Comparison of ENCODE assay signal across 8 mouse cellular contexts in the genomic region with DNA sequence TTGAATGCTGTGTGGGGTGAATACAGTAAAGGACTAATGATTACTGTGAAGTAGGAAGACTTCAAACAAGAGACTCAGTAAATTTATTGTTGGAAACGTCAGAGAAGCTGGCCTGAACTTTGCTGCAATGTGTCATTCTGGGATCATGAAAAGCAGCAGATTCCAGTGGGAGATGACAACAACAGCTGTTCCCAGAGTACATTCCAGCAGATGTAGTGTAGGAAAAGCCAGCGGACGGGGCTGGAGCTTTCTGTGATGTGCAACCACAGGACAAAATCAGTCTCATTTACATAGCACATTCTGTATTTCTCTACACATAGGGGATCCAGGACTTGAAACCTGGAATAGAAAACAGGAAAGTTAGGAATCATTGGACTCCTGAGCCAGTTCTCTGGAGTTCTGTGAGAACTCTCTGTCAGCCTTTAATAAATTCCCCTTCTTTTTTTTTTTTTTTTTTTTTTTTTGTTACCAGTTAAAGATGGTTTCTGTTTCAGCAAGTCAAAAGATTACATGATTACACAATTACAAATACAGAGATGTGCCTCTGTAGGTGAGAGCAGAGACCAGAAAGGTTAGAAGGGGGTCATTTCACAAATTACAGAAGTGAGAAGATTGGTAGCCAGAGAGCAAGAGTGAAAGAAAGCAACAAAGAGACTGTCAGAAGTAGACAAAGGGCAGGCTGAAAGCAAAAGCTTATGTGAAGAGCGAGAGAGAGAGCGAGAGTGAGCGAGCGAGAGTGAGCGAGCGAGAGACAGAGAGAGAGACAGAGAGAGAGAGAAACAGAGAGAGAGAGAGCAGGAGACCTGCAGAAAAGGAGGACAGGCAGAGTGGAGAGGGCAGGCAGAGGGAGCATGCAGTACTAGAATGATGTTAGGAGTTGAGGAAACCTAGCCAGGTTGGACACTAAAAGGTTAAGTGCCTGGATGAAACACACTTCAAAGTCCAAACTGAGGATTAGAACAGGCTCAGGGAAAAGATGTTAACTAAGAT.
DNase-seq lines count a peak whose midpoint lies in the region; ATAC-seq and TF ChIP-seq lines count a peak whose summit lies in the region.

No protein-coding gene starts in this region.

- H3K4me3 ChIP-seq in forebrain, postnatal 0 days (ENCODE audit: low read depth, low read length): no peak overlapping the region
- no peak overlapping the region for H3K4me3 ChIP-seq in hindbrain, postnatal 0 days (ENCODE audit: low read length)

- no peak overlapping the region for H3K9ac ChIP-seq in forebrain, postnatal 0 days
- no peak overlapping the region for H3K9ac ChIP-seq in hindbrain, postnatal 0 days (replicated peaks; ENCODE audit: low read length)

- H3K9me3 ChIP-seq in forebrain, postnatal 0 days (ENCODE audit: low read length): no peaks in the 10 kb centered on the region
- no peaks in the 10 kb centered on the region for H3K9me3 ChIP-seq in hindbrain, postnatal 0 days (ENCODE audit: low read length)

- ATAC-seq in forebrain, postnatal 0 days: no peak
- no peak for ATAC-seq in hindbrain, postnatal 0 days

- H3K27ac ChIP-seq in forebrain, postnatal 0 days (ENCODE audit: low read depth, low read length): no peak overlapping the region
- no peak overlapping the region for H3K27ac ChIP-seq in hindbrain, postnatal 0 days

- no peaks in the 10 kb centered on the region for H3K27me3 ChIP-seq in forebrain, postnatal 0 days (ENCODE audit: insufficient read depth, low read length)
- H3K27me3 ChIP-seq in hindbrain, postnatal 0 days (ENCODE audit: insufficient read depth, low read length): no peaks in the 10 kb centered on the region

- 0 out of 2 replicates have a peak overlapping the region, but pooled peaks have one; percentile 6 for H3K4me2 ChIP-seq in forebrain, postnatal 0 days (ENCODE audit: low read depth)
- H3K4me2 ChIP-seq in hindbrain, postnatal 0 days (ENCODE audit: low read depth, low read length): no peak overlapping the region

- peak; percentile 24 for DNase-seq in brain, embryonic 14.5 days (ENCODE audit: low read depth)
- DNase-seq in forebrain, postnatal 0 days: no peak
- peak; percentile 2 for DNase-seq in hindbrain, postnatal 0 days (ENCODE audit: low spot score)
- peak; percentile 66 for DNase-seq in mesoderm, embryonic 11.5 days (ENCODE audit: low read depth, low spot score)
- DNase-seq in frontal cortex, postnatal 36 days (ENCODE audit: low spot score in 2 of 2): no peak
- DNase-seq in thymus, adult 18-20 months: no peak
- DNase-seq in liver: no peak
- no peak for DNase-seq in layer of hippocampus, postnatal 36 days

- no peaks in the 10 kb centered on the region for H3K36me3 ChIP-seq in forebrain, postnatal 0 days (ENCODE audit: insufficient read depth)
- no peaks in the 10 kb centered on the region for H3K36me3 ChIP-seq in hindbrain, postnatal 0 days (ENCODE audit: insufficient read depth, low read length)

- no peak for TF ChIP-seq CTCF in brain, embryonic 14.5 days (IDR thresholded peaks at IDR 0.05; ENCODE audit: borderline replicate concordance, extremely low read depth, insufficient read depth, insufficient read length)
- TF ChIP-seq CTCF in forebrain, postnatal 0 days (IDR thresholded peaks at IDR 0.05; ENCODE audit: low read depth): no peak
- TF ChIP-seq CTCF in hindbrain, postnatal 0 days (IDR thresholded peaks at IDR 0.05; ENCODE audit: low read depth): no peak

- WGBS in forebrain, postnatal 0 days: 19% methylated on average over 9 of the region's 9 CpGs
- 32% methylated on average over 9 of the region's 9 CpGs for WGBS in hindbrain, postnatal 0 days

- no peaks in the 10 kb centered on the region for H3K4me1 ChIP-seq in forebrain, postnatal 0 days (ENCODE audit: insufficient read depth)
- H3K4me1 ChIP-seq in hindbrain, postnatal 0 days (ENCODE audit: insufficient read depth, low read length): no peaks in the 10 kb centered on the region

- no peak for TF ChIP-seq POLR2A in brain, embryonic 14.5 days (IDR thresholded peaks at IDR 0.05; ENCODE audit: borderline replicate concordance, extremely low read depth, insufficient read depth, insufficient read length, poor library complexity, severe bottlenecking)

Comparison
In these comparisons a context has a peak if more than half of its experiments do, and no peak if none do; other contexts are left out.
1. DNase-seq: peak in brain, embryonic 14.5 days (single experiment), hindbrain, postnatal 0 days (single experiment) and mesoderm, embryonic 11.5 days (single experiment); none in forebrain, postnatal 0 days (single experiment), frontal cortex, postnatal 36 days (0 of 2), thymus, adult 18-20 months (0 of 2), liver (single experiment) and layer of hippocampus, postnatal 36 days (0 of 2).